Comparison of ENCODE assay signal across 7 mouse cellular contexts in the genomic region with DNA sequence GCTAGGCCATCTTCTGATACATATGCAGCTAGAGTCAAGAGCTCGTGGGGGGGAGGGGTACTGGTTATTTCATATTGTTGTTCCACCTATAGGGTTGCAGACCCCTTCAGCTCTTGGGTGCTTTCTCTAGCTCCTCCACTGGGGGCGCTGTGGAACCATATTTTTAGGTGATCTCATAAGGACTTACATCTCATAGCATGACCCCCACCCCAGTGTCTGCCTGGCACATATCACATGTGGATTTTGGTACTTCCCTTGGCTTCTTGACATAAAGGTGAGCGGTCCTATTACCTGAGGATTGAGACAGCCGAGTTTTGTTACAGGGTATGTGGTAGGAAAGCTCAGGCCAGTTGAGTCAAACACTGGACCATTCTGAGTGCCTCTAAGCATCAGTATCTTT. TPM values are rescaled to one million over a fixed set of nuclear protein-coding genes. Genes with fewer than 3 reads are reported as not detected.
DNase-seq lines count a peak whose midpoint lies in the region; ATAC-seq and TF ChIP-seq lines count a peak whose summit lies in the region.

No protein-coding gene starts in this region.

- intact Hi-C loops in left cerebral cortex, adult 2 months (cut with DNase I) = no loop called here

- TF ChIP-seq CTCF in left cerebral cortex, adult 2 months (IDR thresholded peaks at IDR 0.05) = peak; percentile 34
- TF ChIP-seq CTCF in Patski (IDR thresholded peaks at IDR 0.05) = peak; percentile 65
- peak; percentile 31; the same call in 1 of the 2 replicates for TF ChIP-seq CTCF in forebrain, postnatal 0 days (IDR thresholded peaks at IDR 0.05; ENCODE audit: low read depth)

- peaks cover 52% of the 10 kb centered on the region for H3K27me3 ChIP-seq in Patski
- H3K27me3 ChIP-seq in forebrain, postnatal 0 days (ENCODE audit: insufficient read depth, low read length) = no peaks in the 10 kb centered on the region
- no peaks in the 10 kb centered on the region for H3K27me3 ChIP-seq in midbrain, embryonic 12.5 days

- no peak overlapping the region for H3K27ac ChIP-seq in left cerebral cortex, adult 2 months
- H3K27ac ChIP-seq in forebrain, postnatal 0 days (ENCODE audit: low read depth, low read length) = no peak overlapping the region
- no peak overlapping the region for H3K27ac ChIP-seq in midbrain, embryonic 12.5 days (replicated peaks)

- H3K9me3 ChIP-seq in forebrain, postnatal 0 days (ENCODE audit: low read length) = no peaks in the 10 kb centered on the region
- H3K9me3 ChIP-seq in midbrain, embryonic 12.5 days = no peaks in the 10 kb centered on the region

- no peak overlapping the region for H3K4me2 ChIP-seq in forebrain, postnatal 0 days (ENCODE audit: low read depth)
- no peak overlapping the region for H3K4me2 ChIP-seq in midbrain, embryonic 12.5 days (replicated peaks)

- no peak overlapping the region for H3K9ac ChIP-seq in forebrain, postnatal 0 days
- no peak overlapping the region for H3K9ac ChIP-seq in midbrain, embryonic 12.5 days (replicated peaks)

- CTCF ChIA-PET in Patski (lab: Charles Lee) = interaction anchor here (0.8 to 1.4 kb wide), 2 partner anchors 26 to 141 kb away, joined by 3 to 4 read pairs; no protein-coding TSS in a partner anchor

- DNase-seq in left cerebral cortex, adult 2 months (ENCODE audit: extremely low spot score in 1 of 2, low spot score in 2 of 2) = no peak
- DNase-seq in left cerebral cortex, adult 11 months (ENCODE audit: low spot score) = no peak
- DNase-seq in Patski (ENCODE audit: low read depth, low spot score) = no peak
- no peak for DNase-seq in forebrain, postnatal 0 days
- peak; percentile 56 to 71 for DNase-seq in thymus, postnatal 10 days (ENCODE audit: low spot score in 2 of 2)
- DNase-seq in layer of hippocampus, adult 9-11 months = no peak

- H3K4me3 ChIP-seq in left cerebral cortex, adult 2 months = no peak overlapping the region
- no peak overlapping the region for H3K4me3 ChIP-seq in forebrain, postnatal 0 days (ENCODE audit: low read depth, low read length)
- no peak overlapping the region for H3K4me3 ChIP-seq in midbrain, embryonic 12.5 days

- POLR2A ChIA-PET in Patski (lab: Charles Lee) = no interaction called here

- ATAC-seq in Patski = no peak
- no peak for ATAC-seq in forebrain, postnatal 0 days
- ATAC-seq in midbrain, embryonic 12.5 days (ENCODE audit: low FRiP score, low read depth) = peak; percentile 58; the same call in 1 of the 2 replicates

- WGBS in forebrain, postnatal 0 days = 58% methylated on average over 4 of the region's 4 CpGs
- WGBS in midbrain, embryonic 12.5 days = 51% methylated on average over 4 of the region's 4 CpGs

- H3K4me1 ChIP-seq in forebrain, postnatal 0 days (ENCODE audit: insufficient read depth) = 0 out of 2 replicates have a peak, but pooled peaks cover 3% of the 10 kb centered on the region
- H3K4me1 ChIP-seq in midbrain, embryonic 12.5 days = no peaks in the 10 kb centered on the region

- no peaks in the 10 kb centered on the region for H3K36me3 ChIP-seq in forebrain, postnatal 0 days (ENCODE audit: insufficient read depth)
- H3K36me3 ChIP-seq in midbrain, embryonic 12.5 days = no peaks in the 10 kb centered on the region

- in situ Hi-C loops in Patski (cut with MboI; ENCODE audit: low pct_unique_long_range_greater_than_20kb) = no loop called here

RNA-seq across cellular contexts. Expression of a gene that starts 22.0 kb away (rescaled TPM):
- total RNA-seq in left cerebral cortex, adult 2 months (2021) = 100 to 1,000 TPM; 242 to 289 TPM
- 4.4 TPM for polyA plus RNA-seq in Patski (2021)
- total RNA-seq in forebrain, postnatal 0 days (2014; rRNA removed) = 110 and 112 TPM in 2 replicates
- polyA plus RNA-seq in forebrain, postnatal 0 days (2015; fragmentation: Nextera tagmentation; extraction: Ambion mirVana) = 97.1 and 117 TPM in 2 replicates
- polyA plus RNA-seq in midbrain, embryonic 12.5 days (2016; fragmentation: Nextera tagmentation; extraction: Ambion mirVana) = 44.2 and 46.7 TPM in 2 replicates

RNA-seq across cellular contexts. Expression of a gene that starts 22.7 kb away (rescaled TPM):
- total RNA-seq in left cerebral cortex, adult 2 months (2021) = 10 to 100 TPM; 59.1 to 66.1 TPM
- polyA plus RNA-seq in Patski (2021) = 149 TPM
- total RNA-seq in forebrain, postnatal 0 days (2014; rRNA removed) = 65.7 and 71.9 TPM in 2 replicates
- 98.0 and 110 TPM in 2 replicates for polyA plus RNA-seq in forebrain, postnatal 0 days (2015; fragmentation: Nextera tagmentation; extraction: Ambion mirVana)
- polyA plus RNA-seq in midbrain, embryonic 12.5 days (2016; fragmentation: Nextera tagmentation; extraction: Ambion mirVana) = 87.7 and 95.9 TPM in 2 replicates

Comparison
In these comparisons a context has a peak if more than half of its experiments do, and no peak if none do; other contexts are left out.
1. DNase-seq: peak in thymus, postnatal 10 days (2 of 2); none in left cerebral cortex, adult 2 months (0 of 2), left cerebral cortex, adult 11 months (single experiment), Patski (single experiment), forebrain, postnatal 0 days (single experiment) and layer of hippocampus, adult 9-11 months (single experiment).
2. Peak in every context shown above with its lines, with median percentiles within 50 percentile points of each other: CTCF ChIP-seq.